Mouse (Mus musculus) erythroid progenitor cell, adult 5-6 weeks (primary cell): Measurements from ENCODE around the gene Ccm2. TPM values are rescaled to one million over a fixed set of nuclear protein-coding genes. Genes with fewer than 3 reads are reported as not detected.
"Not testable (repeated sequence)": the region's sequence is repeated elsewhere in the genome, so short reads cannot be mapped to it uniquely, and the experiment has no call there.

Source experiments
- ATAC-seq: replicated peaks from 2 replicates; pipeline ENCODE4 v1.8.0; 2016; ENCODE audit warnings: moderate number of reproducible peaks, mild to moderate bottlenecking, moderate TSS enrichment, inconsistent platforms; ENCODE audit not compliant: poor library complexity, low FRiP score, severe bottlenecking
- total RNA-seq, 2 experiments: library from RNA; stranded (forward) in 1 of 2; stranded (reverse) in 1 of 2; fragments of 150-400 nt in 1 of 2; fragments of 186-747, 209-891 nt in 1 of 2; gene quantifications; 2 replicates each; pipeline versions ENCODE4 v1.2.3 to v1.2.4; 2015 to 2017; ENCODE audit warnings: low replicate concordance in 2 of 2

Gene Ccm2
- total RNA-seq (2015; ENCODE audit: low replicate concordance): 18.7 and 30.6 TPM in 2 replicates
- total RNA-seq (2017; ENCODE audit: low replicate concordance): 9.8 and 31.8 TPM in 2 replicates

DNA sequence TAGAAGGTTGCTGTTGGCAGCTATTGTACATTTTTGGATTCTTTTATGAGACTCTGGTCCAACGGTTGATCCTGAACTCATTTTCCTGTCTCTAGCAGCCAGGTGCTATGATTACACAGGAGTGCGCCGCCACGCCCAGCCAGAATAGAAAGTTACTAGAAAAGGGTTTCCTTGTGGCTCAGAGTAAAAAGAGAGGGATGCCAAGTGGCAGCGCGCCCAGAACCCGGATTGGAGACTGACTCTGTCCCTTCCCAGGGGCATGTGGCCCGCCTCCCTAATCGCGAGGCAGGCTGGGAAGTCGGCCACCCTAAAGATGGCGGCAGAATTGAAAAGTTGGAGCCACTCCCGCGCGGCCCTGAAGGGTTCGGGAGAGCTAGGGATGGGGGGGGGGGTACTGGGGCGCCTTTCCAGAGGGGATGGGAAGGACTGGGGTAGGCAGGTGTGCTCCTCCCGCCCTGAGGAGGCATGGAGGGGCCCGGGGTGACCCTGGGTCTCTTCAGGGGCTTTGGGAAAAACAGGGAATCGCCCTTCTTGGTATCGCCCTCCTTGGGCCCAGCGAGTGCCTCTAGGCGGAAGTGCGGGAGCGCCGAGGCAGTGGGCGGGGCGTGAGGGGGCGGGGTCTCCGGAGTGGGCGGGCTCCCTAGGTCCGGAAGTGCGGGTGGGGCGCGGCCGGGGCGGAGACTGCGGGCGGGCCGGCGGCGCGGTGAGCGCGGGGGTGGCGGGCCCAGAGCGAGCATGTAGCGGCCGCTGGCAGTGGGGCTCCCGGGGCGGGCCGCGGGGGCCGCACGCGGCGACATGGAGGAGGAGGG is at the start of gene Ccm2:
TSS of gene Ccm2 (plus strand) at position 683 of the 809 bp plus-strand sequence.
- peak; percentile 91 for ATAC-seq

- ATAC-seq: no peak
Measured at GRCm38 (mm10) chr11:6497311-6497948, 49.3 kb upstream of the Ccm2 start.

DNA sequence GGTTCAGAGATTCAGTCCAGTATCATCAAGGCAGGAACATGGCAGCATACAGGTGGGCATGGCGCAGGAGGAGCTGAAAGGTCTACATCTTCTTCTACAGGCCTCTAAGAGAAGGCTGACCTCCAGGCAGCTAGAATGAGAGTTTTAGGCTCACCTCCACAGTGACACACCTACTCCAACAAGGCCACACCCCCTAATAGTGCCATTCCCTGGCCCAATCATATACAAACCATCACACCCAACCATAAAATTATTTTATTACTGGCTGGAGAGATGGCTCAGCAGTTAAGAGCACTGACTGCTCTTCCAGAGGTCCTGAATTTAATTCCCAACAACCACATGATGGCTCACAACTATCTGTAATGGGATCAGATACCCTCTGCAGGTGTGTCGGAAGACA is 44.2 kb upstream of the Ccm2 start:
- no peak for ATAC-seq

GRCm38 (mm10) chr11:6504226-6504625 is 42.5 kb upstream of the Ccm2 start:
- no peak for ATAC-seq

DNA sequence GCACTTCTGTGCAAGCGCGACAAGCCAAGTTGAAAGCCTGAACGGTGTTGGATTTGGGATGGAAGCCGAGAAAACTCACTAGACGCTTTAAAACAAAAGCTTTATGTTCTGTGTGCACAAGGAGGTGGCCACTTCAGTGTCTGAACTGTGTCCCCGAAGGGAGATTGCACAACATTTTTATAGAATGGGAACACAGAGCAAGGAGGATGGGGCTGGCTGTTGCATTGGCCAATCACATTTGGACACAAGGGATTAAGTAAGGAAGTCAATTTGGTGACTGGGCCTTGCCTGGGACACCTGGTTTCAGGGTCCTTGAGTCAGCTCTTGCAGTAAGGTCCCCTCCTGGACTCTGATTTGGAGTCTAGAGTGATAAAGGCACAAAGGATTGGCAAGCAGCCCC is 42.0 kb upstream of the Ccm2 start:
- ATAC-seq: no peak

GRCm38 (mm10) chr11:6506516-6506915 is 40.2 kb upstream of the Ccm2 start:
- ATAC-seq: no peak

DNA sequence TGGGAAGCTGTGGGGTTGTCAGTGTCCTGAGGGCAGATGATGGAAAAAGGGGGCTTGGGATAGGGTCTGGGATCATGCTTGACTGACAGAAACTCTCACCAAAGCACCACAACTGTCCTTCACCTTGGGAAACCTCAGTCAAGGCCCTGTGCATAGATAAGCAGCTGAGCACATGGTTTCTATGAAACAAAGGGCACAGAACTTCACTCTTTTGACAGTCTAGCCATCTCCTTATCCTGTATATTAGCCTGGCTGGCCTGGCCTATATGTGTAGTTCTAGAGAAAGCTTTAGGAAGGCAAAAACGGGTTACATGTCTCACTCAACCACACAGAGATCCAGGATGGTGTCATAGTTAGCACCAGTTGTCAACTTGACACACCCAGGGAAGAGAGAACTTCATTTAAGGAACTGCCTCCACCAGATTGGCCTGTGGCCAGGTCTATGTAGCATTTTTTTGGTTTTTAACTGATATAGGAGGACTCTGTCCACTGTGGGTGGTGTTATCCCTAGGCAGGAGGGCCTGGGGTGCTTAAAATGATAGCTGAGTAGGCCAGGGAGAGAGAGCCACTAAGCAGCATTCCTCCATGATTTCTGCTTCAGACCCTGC is 38.3 kb upstream of the Ccm2 start:
- no peak for ATAC-seq

DNA sequence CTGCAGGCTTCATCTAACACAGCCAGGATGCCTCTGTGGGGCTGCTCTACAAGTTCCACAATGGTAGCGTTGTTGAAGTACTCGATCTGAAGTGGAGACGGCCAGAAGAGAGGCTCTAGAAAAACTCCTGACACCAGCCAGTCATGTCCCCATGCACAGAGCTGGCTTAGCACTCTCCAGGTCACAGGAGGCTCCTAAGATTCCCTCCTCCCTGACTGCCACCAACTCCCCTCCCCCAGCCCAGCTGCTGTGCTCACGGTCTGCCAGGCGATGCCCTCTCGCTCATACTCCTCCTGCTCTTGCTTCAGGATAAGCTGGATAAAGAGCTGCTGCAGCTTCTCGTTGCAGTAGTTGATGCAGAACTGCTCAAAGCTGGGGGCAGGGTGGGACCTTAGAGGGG is 31.9 kb upstream of the Ccm2 start:
- ATAC-seq: no peak

GRCm38 (mm10) chr11:6519491-6520033 is 27.1 kb upstream of the Ccm2 start:
- ATAC-seq: no peak

DNA sequence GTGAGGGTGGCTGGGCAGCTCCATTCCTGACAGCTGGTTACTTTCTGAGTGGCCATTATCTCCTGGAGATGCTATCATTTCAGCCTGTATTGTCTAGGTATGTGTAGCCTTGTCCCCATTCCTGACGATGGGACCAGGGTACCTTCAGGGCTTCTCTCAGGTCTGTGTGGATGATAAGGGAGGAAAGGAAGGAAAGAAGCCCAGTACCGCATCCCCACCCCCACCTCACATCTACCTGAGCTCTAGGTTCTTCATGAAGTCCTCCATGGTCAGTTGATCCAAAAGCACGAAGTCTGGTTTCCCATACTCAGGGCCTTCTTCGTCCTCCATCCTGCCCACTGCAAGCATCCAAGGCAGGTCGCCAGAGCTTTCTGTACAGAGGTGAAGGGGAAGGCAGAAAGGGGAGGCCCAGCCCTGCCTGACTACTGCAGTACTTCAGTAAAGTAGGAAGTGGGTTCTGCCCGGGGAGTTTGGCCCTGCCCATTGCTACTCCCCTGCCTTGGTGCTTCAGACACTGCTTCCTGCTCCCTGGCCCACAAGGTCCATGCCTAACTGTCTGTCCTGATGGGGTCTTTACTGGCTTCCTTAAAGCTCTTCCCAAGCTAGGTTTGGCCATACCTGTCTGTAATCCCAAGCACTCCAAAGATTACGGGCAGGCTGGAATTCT is 26.0 kb upstream of the Ccm2 start, which contains the start of gene Myo1g:
TSS of gene Myo1g (minus strand) at position 459 of the 667 bp plus-strand sequence.
- ATAC-seq: no peak

GRCm38 (mm10) chr11:6522782-6523525 is 23.7 kb upstream of the Ccm2 start:
- no peak for ATAC-seq

- ATAC-seq: no peak
Measured at GRCm38 (mm10) chr11:6523662-6524088, 23.0 kb upstream of the Ccm2 start.

DNA sequence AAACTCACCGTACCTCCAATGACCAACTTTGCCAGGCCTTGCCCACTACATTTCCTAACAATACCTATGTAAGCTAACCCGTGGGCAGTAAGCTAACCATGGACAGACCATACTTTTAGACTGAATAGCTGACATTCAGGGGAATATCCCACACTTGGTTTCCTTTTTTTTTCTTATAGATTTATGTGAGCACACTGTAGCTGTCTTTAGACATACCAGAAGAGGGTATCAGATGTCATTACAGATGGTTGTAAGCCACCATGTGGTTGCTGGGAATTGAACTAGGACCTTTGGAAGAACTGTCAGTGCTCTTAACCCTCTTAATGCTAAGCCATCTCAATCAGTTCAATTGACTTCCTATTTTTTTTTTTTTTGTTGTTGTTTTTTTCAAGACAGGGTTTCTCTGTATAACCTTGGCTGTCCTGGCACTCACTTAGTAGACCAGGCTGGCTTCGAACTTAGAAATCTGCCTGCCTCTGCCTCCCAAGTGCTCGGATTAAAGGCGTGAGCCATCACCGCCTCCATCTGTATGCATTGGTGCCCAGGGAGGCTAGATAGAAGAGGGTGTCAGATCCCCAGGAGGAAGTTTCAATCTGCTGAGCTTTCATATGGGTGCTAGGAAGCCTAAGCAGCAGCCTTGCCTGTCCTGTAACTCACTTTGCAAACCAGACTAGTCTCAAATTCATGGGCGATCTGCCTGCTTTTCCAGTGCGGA is 22.4 kb upstream of the Ccm2 start:
- no peak for ATAC-seq

DNA sequence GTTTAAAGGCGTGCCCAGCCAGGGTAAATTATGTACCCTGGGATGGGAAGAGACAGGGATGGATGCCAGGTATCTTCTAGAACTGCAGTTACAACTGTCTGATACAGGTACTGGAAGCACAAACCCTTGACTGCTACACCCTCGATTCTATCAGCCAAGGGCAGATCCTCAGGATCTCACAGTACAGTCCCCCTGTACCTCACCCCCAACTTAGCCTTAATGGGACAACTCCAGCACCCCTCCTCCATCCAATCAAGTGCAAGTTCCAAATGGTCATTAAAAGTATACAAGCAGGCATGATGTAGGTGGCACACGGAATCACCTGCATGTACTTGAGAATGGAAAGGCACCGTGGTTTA is 21.8 kb upstream of the Ccm2 start:
- ATAC-seq: no peak

- no peak for ATAC-seq
Measured at GRCm38 (mm10) chr11:6525241-6525640, 21.4 kb upstream of the Ccm2 start.

DNA sequence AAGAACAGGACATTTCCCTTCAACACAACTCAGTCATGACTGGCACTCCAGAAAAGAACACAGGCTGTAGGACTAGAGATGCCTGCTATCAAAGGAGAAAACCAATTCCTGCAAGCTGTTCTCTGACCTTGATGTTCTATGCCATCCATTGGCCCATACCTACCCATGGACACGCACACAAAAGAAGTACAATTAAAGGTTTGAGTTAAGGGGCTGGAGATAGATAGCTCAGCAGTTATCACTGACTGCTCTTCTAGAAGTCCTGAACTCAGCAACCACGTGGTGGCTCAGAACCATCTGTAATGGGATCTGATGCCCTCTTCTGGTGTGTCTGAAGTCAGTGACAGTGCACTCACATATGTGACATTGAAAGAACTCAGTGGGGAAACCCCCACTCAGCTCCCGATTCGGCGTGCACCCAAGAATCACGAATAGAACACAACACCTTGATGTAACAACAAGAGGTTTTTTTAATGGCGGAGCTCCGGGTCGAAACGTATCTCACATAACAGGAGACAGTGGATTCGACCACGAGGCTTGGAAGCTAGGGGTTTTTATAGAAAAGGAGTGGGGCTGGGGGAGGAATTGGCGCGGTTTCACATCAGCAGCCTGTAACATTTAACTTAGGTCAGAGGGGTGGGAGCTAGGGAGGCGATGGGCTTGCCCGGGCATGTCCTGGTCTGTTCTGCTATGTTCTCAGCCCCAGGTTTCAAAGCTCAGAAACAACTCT is 20.0 kb upstream of the Ccm2 start:
- not testable (repeated sequence) for ATAC-seq

DNA sequence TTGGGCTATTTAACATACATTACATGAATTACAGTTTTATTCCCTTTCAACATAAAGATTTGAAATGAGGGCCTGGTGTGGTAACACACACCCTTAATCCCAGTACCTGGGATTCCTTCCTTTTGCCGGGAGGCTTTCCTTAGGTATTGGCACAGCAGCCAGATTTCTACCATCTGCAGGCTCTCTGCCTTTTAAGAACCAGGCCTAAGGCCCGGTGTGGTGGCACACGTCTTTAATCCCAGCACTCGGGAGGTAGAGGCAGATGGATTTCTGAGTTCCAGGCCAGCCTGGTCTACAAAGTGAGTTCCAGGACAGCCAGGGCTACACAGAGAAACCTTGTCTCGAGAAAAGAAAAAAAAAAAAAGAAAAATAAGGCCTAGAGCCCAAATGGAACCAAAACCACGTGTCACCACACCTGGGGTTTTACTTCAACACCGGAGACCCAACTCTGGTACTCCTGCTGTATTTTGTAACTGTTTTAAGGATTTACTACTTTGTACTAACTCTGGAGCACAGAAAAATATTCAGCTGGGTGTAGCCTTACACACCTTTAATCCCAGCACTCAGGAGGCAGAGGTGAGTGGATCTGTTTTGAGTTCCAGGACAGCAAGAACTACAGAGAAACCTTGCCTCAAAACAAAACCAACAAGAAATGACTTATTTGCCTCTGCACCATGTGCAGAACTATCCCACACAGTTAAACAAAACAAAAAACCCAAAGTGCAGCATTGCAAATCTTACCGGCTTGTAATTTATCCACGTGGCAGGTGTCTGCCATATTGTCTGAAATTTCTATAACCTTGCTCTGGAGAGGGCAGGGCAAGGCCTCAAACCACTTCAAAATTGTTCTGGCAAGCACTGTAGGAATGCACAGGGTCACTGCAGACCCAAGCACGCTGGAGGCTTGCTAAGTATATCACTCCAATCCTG is 19.2 kb upstream of the Ccm2 start:
- no peak; the same call in 1 of the 2 replicates for ATAC-seq
